Mouse (Mus musculus) neural tube, embryonic 14.5 days (tissue): ENCODE data around the gene Cux1. TPM values are rescaled to one million over a fixed set of nuclear protein-coding genes. Genes with fewer than 3 reads are reported as not detected.
"Not testable (repeated sequence)": the region's sequence is repeated elsewhere in the genome, so short reads cannot be mapped to it uniquely, and the experiment has no call there.

ENCODE experiments used
- ATAC-seq: fragments of 200-750 bp; cut with Nextera tagmentation; 2 replicates; pipeline ENCODE4 v1.8.0; 2017; ENCODE audit warnings: low read depth, mild to moderate bottlenecking, moderate TSS enrichment, moderate library complexity
- H3K27ac ChIP-seq: fragments of 300-500 bp; sonication (generic); 2 replicates; pipeline ENCODE4 v1.5.1; 2014; ENCODE audit warnings: low read depth, mild to moderate bottlenecking, control low read depth, low read length, moderate library complexity, mixed read lengths
- H3K27me3 ChIP-seq: fragments of 300-500 bp; sonication (generic); 2 replicates; pipeline ENCODE4 v1.6.1; 2014; ENCODE audit warnings: low read length; ENCODE audit not compliant: control insufficient read depth, insufficient read depth
- H3K36me3 ChIP-seq: fragments of 300-500 bp; sonication (generic); 2 replicates; pipeline ENCODE4 v1.6.1; 2014; ENCODE audit warnings: low read length, mixed read lengths; ENCODE audit not compliant: control insufficient read depth, insufficient read depth
- H3K4me1 ChIP-seq: fragments of 300-500 bp; sonication (generic); 2 replicates; pipeline ENCODE4 v1.6.1; 2014; ENCODE audit warnings: low read length; ENCODE audit not compliant: control insufficient read depth, insufficient read depth
- H3K4me2 ChIP-seq: fragments of 300-500 bp; sonication (generic); 2 replicates; pipeline ENCODE4 v1.6.1; 2014; ENCODE audit warnings: mild to moderate bottlenecking, low read depth, low read length, control low read depth
- H3K4me3 ChIP-seq: fragments of 300-500 bp; sonication (generic); 2 replicates; pipeline ENCODE4 v1.5.1; 2014; ENCODE audit warnings: low read depth, low read length, control low read depth, mixed read lengths
- H3K9ac ChIP-seq: fragments of 300-500 bp; sonication (generic); replicated peaks from 2 replicates; pipeline ENCODE4 v1.6.1; 2014; ENCODE audit warnings: low read depth, mild to moderate bottlenecking, control low read depth, low read length, mixed read lengths
- H3K9me3 ChIP-seq: fragments of 300-500 bp; sonication (generic); 2 replicates; pipeline ENCODE4 v1.6.1; 2016; ENCODE audit warnings: low read length; ENCODE audit not compliant: control insufficient read depth
- WGBS: fragments of 180-500 bp; shearing (Covaris S2); extraction: QIAGEN DNeasy Blood & Tissue Kit; methylation state at CpG from one replicate; pipeline ENCODE4 v1.1.7; 2014; 5-methylcytosine and 5-hydroxymethylcytosine counted together
- polyA plus RNA-seq: library from polyadenylated mRNA; unstranded; fragments of >200 nt; fragmentation: Nextera tagmentation; extraction: Ambion mirVana; gene quantifications from 2 replicates; pipeline ENCODE4 v1.2.1, GENCODE M21; 2014

Cux1 gene
- polyA plus RNA-seq, 1 experiment from 2014 or later, result 95.3 TPM

- H3K36me3 ChIP-seq, result peaks cover 12% of the 10 kb centered on the region
- no peak overlapping the region for H3K4me3 ChIP-seq
- H3K27ac ChIP-seq, result no peak overlapping the region
- H3K9me3 ChIP-seq, result no peaks in the 10 kb centered on the region
- H3K4me1 ChIP-seq, result no peaks in the 10 kb centered on the region
- no peak for ATAC-seq
- H3K4me2 ChIP-seq, result no peak overlapping the region
- no peaks in the 10 kb centered on the region for H3K27me3 ChIP-seq
- H3K9ac ChIP-seq, result no peak overlapping the region
- 65% methylated on average over 5 of the region's 5 CpGs for WGBS
Observed at GRCm38 (mm10) chr5:136215958-136216357, 351.3 kb downstream of the Cux1 start.

- Histone ChIP-seq H3K27me3 (no peaks in the 10 kb centered on the region), H3K4me3 (no peak overlapping the region), H3K36me3 (peaks cover 12% of the 10 kb centered on the region), H3K27ac (no peak overlapping the region), H3K4me2 (no peak overlapping the region), H3K9me3 (no peaks in the 10 kb centered on the region), H3K4me1 (no peaks in the 10 kb centered on the region), H3K9ac (no peak overlapping the region)
- 89% methylated on average over 3 of the region's 3 CpGs for WGBS
- no peak for ATAC-seq
Observed at GRCm38 (mm10) chr5:136215211-136215610, 352.1 kb downstream of the Cux1 start.

GRCm38 (mm10) chr5:136213716-136214115, 353.6 kb downstream of the Cux1 start:
- ATAC-seq, result no peak
- 85% methylated on average over 5 of the region's 5 CpGs for WGBS
- no peak overlapping the region for H3K4me2 ChIP-seq

GRCm38 (mm10) chr5:136212716-136213115, 354.6 kb downstream of the Cux1 start:
- Histone ChIP-seq H3K36me3 (no peaks in the 10 kb centered on the region), H3K9ac (no peak overlapping the region), H3K4me1 (no peaks in the 10 kb centered on the region), H3K4me2 (no peak overlapping the region), H3K27ac (no peak overlapping the region), H3K27me3 (no peaks in the 10 kb centered on the region), H3K4me3 (no peak overlapping the region), H3K9me3 (no peaks in the 10 kb centered on the region)
- ATAC-seq, result no peak
- WGBS, result 95% methylated on average over 11 of the region's 11 CpGs

More at GRCm38 (mm10) chr5:136213716-136214115, 353.6 kb downstream of the Cux1 start:
- Histone ChIP-seq H3K4me3 (no peak overlapping the region), H3K4me1 (no peaks in the 10 kb centered on the region), H3K9ac (no peak overlapping the region), H3K27me3 (no peaks in the 10 kb centered on the region), H3K9me3 (no peaks in the 10 kb centered on the region), H3K27ac (no peak overlapping the region), H3K36me3 (peaks cover 6% of the 10 kb centered on the region; the same call in 1 of the 2 replicates)

GRCm38 (mm10) chr5:136211341-136212102, 355.8 kb downstream of the Cux1 start:
- not testable (repeated sequence) for H3K4me1 ChIP-seq, H3K4me2 ChIP-seq, H3K27me3 ChIP-seq, H3K9me3 ChIP-seq, ATAC-seq, H3K4me3 ChIP-seq, H3K27ac ChIP-seq, H3K36me3 ChIP-seq, H3K9ac ChIP-seq
- 92% methylated on average over 14 of the region's 14 CpGs for WGBS

- no peaks in the 10 kb centered on the region for H3K27me3 ChIP-seq
- 78% methylated on average over 5 of the region's 5 CpGs for WGBS
- H3K4me2 ChIP-seq, result no peak overlapping the region
- H3K9ac ChIP-seq, result no peak overlapping the region
- no peak for ATAC-seq
- no peaks in the 10 kb centered on the region for H3K9me3 ChIP-seq
- no peak overlapping the region for H3K4me3 ChIP-seq
- no peaks in the 10 kb centered on the region for H3K4me1 ChIP-seq
- no peak overlapping the region for H3K27ac ChIP-seq
- H3K36me3 ChIP-seq, result no peaks in the 10 kb centered on the region
Observed at GRCm38 (mm10) chr5:136210549-136210948, 356.7 kb downstream of the Cux1 start.

- Histone ChIP-seq H3K27me3 (no peaks in the 10 kb centered on the region), H3K4me3 (no peak overlapping the region), H3K9ac (no peak overlapping the region), H3K4me2 (no peak overlapping the region), H3K27ac (no peak overlapping the region), H3K9me3 (no peaks in the 10 kb centered on the region), H3K36me3 (no peaks in the 10 kb centered on the region; the same call in 1 of the 2 replicates), H3K4me1 (peaks cover 9% of the 10 kb centered on the region)
- WGBS, result 33% methylated on average over 7 of the region's 7 CpGs
- ATAC-seq, result peak; percentile 47; the same call in 1 of the 2 replicates
Observed at GRCm38 (mm10) chr5:136201832-136202231, 365.5 kb downstream of the Cux1 start.

GRCm38 (mm10) chr5:136199526-136199925, 367.8 kb downstream of the Cux1 start:
- H3K9me3 ChIP-seq, result no peaks in the 10 kb centered on the region
- 34% methylated on average over 11 of the region's 11 CpGs for WGBS
- ATAC-seq, result no peak
- no peaks in the 10 kb centered on the region for H3K27me3 ChIP-seq
- H3K36me3 ChIP-seq, result peaks cover 8% of the 10 kb centered on the region; the same call in 1 of the 2 replicates
- H3K4me2 ChIP-seq, result peak overlapping the region; percentile 95
- peaks cover 9% of the 10 kb centered on the region for H3K4me1 ChIP-seq
- peak overlapping the region; percentile 82; the same call in 1 of the 2 replicates for H3K9ac ChIP-seq
- peak overlapping the region; percentile 94 for H3K4me3 ChIP-seq
- no peak overlapping the region for H3K27ac ChIP-seq
